Mouse (Mus musculus): Measurements from ENCODE around the gene Ano10. TPM values are rescaled to one million over a fixed set of nuclear protein-coding genes. Genes with fewer than 3 reads are reported as not detected.

Ano10 gene
- polyA plus RNA-seq, 1 experiment from 2014 or later, result 48.1 TPM

GRCm38 (mm10) chr9:122145677-122146076 lies 148.5 kb downstream of the Ano10 start:
- no peaks in the 10 kb centered on the region for H3K27me3 ChIP-seq (ENCODE audit: control insufficient read depth, insufficient read depth, low read length)
- H3K9ac ChIP-seq (replicated peaks; ENCODE audit: low read depth, low read length), result no peak overlapping the region
- no peaks in the 10 kb centered on the region for H3K4me1 ChIP-seq (ENCODE audit: control insufficient read depth, insufficient read depth, low read length)
- H3K9me3 ChIP-seq (ENCODE audit: control insufficient read depth, low read length), result no peaks in the 10 kb centered on the region
- H3K4me3 ChIP-seq (ENCODE audit: low read depth, low read length), result no peak overlapping the region
- no peak overlapping the region for H3K4me2 ChIP-seq (ENCODE audit: low read depth, low read length)
- H3K36me3 ChIP-seq (ENCODE audit: control insufficient read depth, insufficient read depth, low read length), result no peaks in the 10 kb centered on the region
- ATAC-seq (ENCODE audit: low read depth), result no peak
- no peak overlapping the region for H3K27ac ChIP-seq (ENCODE audit: low read depth, low read length)

GRCm38 (mm10) chr9:122144776-122145175 lies 149.4 kb downstream of the Ano10 start:
- Histone ChIP-seq H3K36me3 (ENCODE audit: control insufficient read depth, insufficient read depth, low read length) (no peaks in the 10 kb centered on the region), H3K4me3 (ENCODE audit: low read depth, low read length) (no peak overlapping the region), H3K9me3 (ENCODE audit: control insufficient read depth, low read length) (no peaks in the 10 kb centered on the region), H3K9ac (replicated peaks; ENCODE audit: low read depth, low read length) (no peak overlapping the region), H3K27me3 (ENCODE audit: control insufficient read depth, insufficient read depth, low read length) (no peaks in the 10 kb centered on the region), H3K27ac (ENCODE audit: low read depth, low read length) (no peak overlapping the region), H3K4me2 (ENCODE audit: low read depth, low read length) (no peak overlapping the region), H3K4me1 (ENCODE audit: control insufficient read depth, insufficient read depth, low read length) (no peaks in the 10 kb centered on the region)
- ATAC-seq (ENCODE audit: low read depth), result no peak
- WGBS, result 96% methylated on average over 3 of the region's 3 CpGs

- no peaks in the 10 kb centered on the region for H3K4me1 ChIP-seq (ENCODE audit: control insufficient read depth, insufficient read depth, low read length)
- 52% methylated on average over 1 of the region's 1 CpGs for WGBS
- H3K9ac ChIP-seq (replicated peaks; ENCODE audit: low read depth, low read length), result no peak overlapping the region
- H3K27ac ChIP-seq (ENCODE audit: low read depth, low read length), result no peak overlapping the region
- no peaks in the 10 kb centered on the region for H3K27me3 ChIP-seq (ENCODE audit: control insufficient read depth, insufficient read depth, low read length)
- no peaks in the 10 kb centered on the region for H3K9me3 ChIP-seq (ENCODE audit: control insufficient read depth, low read length)
- no peak overlapping the region for H3K4me2 ChIP-seq (ENCODE audit: low read depth, low read length)
- no peaks in the 10 kb centered on the region; the same call in 1 of the 2 replicates for H3K36me3 ChIP-seq (ENCODE audit: control insufficient read depth, insufficient read depth, low read length)
- no peak for ATAC-seq (ENCODE audit: low read depth)
- no peak overlapping the region for H3K4me3 ChIP-seq (ENCODE audit: low read depth, low read length)
Measured at GRCm38 (mm10) chr9:122143219-122143618, 151.0 kb downstream of the Ano10 start.

- Histone ChIP-seq H3K4me1 (ENCODE audit: control insufficient read depth, insufficient read depth, low read length) (no peaks in the 10 kb centered on the region), H3K4me2 (ENCODE audit: low read depth, low read length) (no peak overlapping the region), H3K36me3 (ENCODE audit: control insufficient read depth, insufficient read depth, low read length) (peaks cover 8% of the 10 kb centered on the region; the same call in 1 of the 2 replicates), H3K27me3 (ENCODE audit: control insufficient read depth, insufficient read depth, low read length) (no peaks in the 10 kb centered on the region), H3K9ac (replicated peaks; ENCODE audit: low read depth, low read length) (no peak overlapping the region), H3K9me3 (ENCODE audit: control insufficient read depth, low read length) (no peaks in the 10 kb centered on the region), H3K27ac (ENCODE audit: low read depth, low read length) (no peak overlapping the region), H3K4me3 (ENCODE audit: low read depth, low read length) (no peak overlapping the region)
- no peak for ATAC-seq (ENCODE audit: low read depth)
- 41% methylated on average over 2 of the region's 2 CpGs for WGBS
Measured at GRCm38 (mm10) chr9:122139236-122139635, 155.0 kb downstream of the Ano10 start.

- H3K9me3 ChIP-seq (ENCODE audit: control insufficient read depth, low read length), result no peaks in the 10 kb centered on the region
- H3K36me3 ChIP-seq (ENCODE audit: control insufficient read depth, insufficient read depth, low read length), result peaks cover 8% of the 10 kb centered on the region; the same call in 1 of the 2 replicates
- ATAC-seq (ENCODE audit: low read depth), result no peak
- no peaks in the 10 kb centered on the region for H3K4me1 ChIP-seq (ENCODE audit: control insufficient read depth, insufficient read depth, low read length)
- H3K27me3 ChIP-seq (ENCODE audit: control insufficient read depth, insufficient read depth, low read length), result no peaks in the 10 kb centered on the region
- no peak overlapping the region for H3K9ac ChIP-seq (replicated peaks; ENCODE audit: low read depth, low read length)
- no peak overlapping the region for H3K4me2 ChIP-seq (ENCODE audit: low read depth, low read length)
- no peak overlapping the region for H3K27ac ChIP-seq (ENCODE audit: low read depth, low read length)
- H3K4me3 ChIP-seq (ENCODE audit: low read depth, low read length), result no peak overlapping the region
- 95% methylated on average over 4 of the region's 4 CpGs for WGBS
Measured at GRCm38 (mm10) chr9:122138371-122139029, 155.7 kb downstream of the Ano10 start.

GRCm38 (mm10) chr9:122137960-122138359 lies 156.3 kb downstream of the Ano10 start:
- 59% methylated on average over 1 of the region's 1 CpGs for WGBS
- ATAC-seq (ENCODE audit: low read depth), result no peak

GRCm38 (mm10) chr9:122135885-122136170 lies 158.4 kb downstream of the Ano10 start:
- Histone ChIP-seq H3K36me3 (ENCODE audit: control insufficient read depth, insufficient read depth, low read length) (peaks cover 8% of the 10 kb centered on the region; the same call in 1 of the 2 replicates), H3K9ac (replicated peaks; ENCODE audit: low read depth, low read length) (no peak overlapping the region), H3K9me3 (ENCODE audit: control insufficient read depth, low read length) (no peaks in the 10 kb centered on the region), H3K4me2 (ENCODE audit: low read depth, low read length) (no peak overlapping the region), H3K4me3 (ENCODE audit: low read depth, low read length) (no peak overlapping the region), H3K27ac (ENCODE audit: low read depth, low read length) (no peak overlapping the region), H3K27me3 (ENCODE audit: control insufficient read depth, insufficient read depth, low read length) (no peaks in the 10 kb centered on the region), H3K4me1 (ENCODE audit: control insufficient read depth, insufficient read depth, low read length) (no peaks in the 10 kb centered on the region)
- ATAC-seq (ENCODE audit: low read depth), result no peak
- WGBS, result 88% methylated on average over 2 of the region's 2 CpGs

More at GRCm38 (mm10) chr9:122137960-122138359, 156.3 kb downstream of the Ano10 start:
- no peaks in the 10 kb centered on the region for H3K27me3 ChIP-seq (ENCODE audit: control insufficient read depth, insufficient read depth, low read length)
- no peak overlapping the region for H3K4me3 ChIP-seq (ENCODE audit: low read depth, low read length)
- no peaks in the 10 kb centered on the region for H3K9me3 ChIP-seq (ENCODE audit: control insufficient read depth, low read length)
- H3K27ac ChIP-seq (ENCODE audit: low read depth, low read length), result no peak overlapping the region
- no peak overlapping the region for H3K9ac ChIP-seq (replicated peaks; ENCODE audit: low read depth, low read length)
- H3K36me3 ChIP-seq (ENCODE audit: control insufficient read depth, insufficient read depth, low read length), result peaks cover 8% of the 10 kb centered on the region; the same call in 1 of the 2 replicates
- no peak overlapping the region for H3K4me2 ChIP-seq (ENCODE audit: low read depth, low read length)
- no peaks in the 10 kb centered on the region for H3K4me1 ChIP-seq (ENCODE audit: control insufficient read depth, insufficient read depth, low read length)

GRCm38 (mm10) chr9:122135095-122135884 lies 158.9 kb downstream of the Ano10 start:
- no peaks in the 10 kb centered on the region for H3K27me3 ChIP-seq (ENCODE audit: control insufficient read depth, insufficient read depth, low read length)
- no peaks in the 10 kb centered on the region for H3K9me3 ChIP-seq (ENCODE audit: control insufficient read depth, low read length)
- ATAC-seq (ENCODE audit: low read depth), result no peak
- H3K4me3 ChIP-seq (ENCODE audit: low read depth, low read length), result no peak overlapping the region
- no peaks in the 10 kb centered on the region for H3K4me1 ChIP-seq (ENCODE audit: control insufficient read depth, insufficient read depth, low read length)
- WGBS, result 83% methylated on average over 1 of the region's 1 CpGs
- no peak overlapping the region for H3K27ac ChIP-seq (ENCODE audit: low read depth, low read length)
- no peak overlapping the region for H3K4me2 ChIP-seq (ENCODE audit: low read depth, low read length)
- no peak overlapping the region for H3K9ac ChIP-seq (replicated peaks; ENCODE audit: low read depth, low read length)
- H3K36me3 ChIP-seq (ENCODE audit: control insufficient read depth, insufficient read depth, low read length), result peaks cover 8% of the 10 kb centered on the region; the same call in 1 of the 2 replicates

- H3K4me2 ChIP-seq (ENCODE audit: low read depth, low read length), result no peak overlapping the region
- ATAC-seq (ENCODE audit: low read depth), result no peak
- no peaks in the 10 kb centered on the region for H3K4me1 ChIP-seq (ENCODE audit: control insufficient read depth, insufficient read depth, low read length)
- WGBS, result 84% methylated on average over 7 of the region's 7 CpGs
- H3K4me3 ChIP-seq (ENCODE audit: low read depth, low read length), result no peak overlapping the region
- H3K27ac ChIP-seq (ENCODE audit: low read depth, low read length), result no peak overlapping the region
- H3K36me3 ChIP-seq (ENCODE audit: control insufficient read depth, insufficient read depth, low read length), result peaks cover under 1% of the 10 kb centered on the region; the same call in 1 of the 2 replicates
- H3K27me3 ChIP-seq (ENCODE audit: control insufficient read depth, insufficient read depth, low read length), result no peaks in the 10 kb centered on the region
- H3K9ac ChIP-seq (replicated peaks; ENCODE audit: low read depth, low read length), result no peak overlapping the region
- no peaks in the 10 kb centered on the region for H3K9me3 ChIP-seq (ENCODE audit: control insufficient read depth, low read length)
Measured at GRCm38 (mm10) chr9:122132145-122132544, 162.1 kb downstream of the Ano10 start.

All from neural tube, embryonic 14.5 days (tissue).